Mouse (Mus musculus) adrenal gland, postnatal 4 days (tissue): Measurements from ENCODE around the gene Ccdc102a. TPM values are rescaled to one million over a fixed set of nuclear protein-coding genes. Genes with fewer than 3 reads are reported as not detected.

Experiments
- total RNA-seq, 2 experiments: library from RNA; stranded (reverse); gene quantifications; 2 replicates each; pipeline ENCODE4 v1.2.3; 2021

The Ccdc102a gene
- total RNA-seq, 2 experiments from 2014 or later = 13.3 to 14.0 TPM

Other genes with a start within 250 kb of the Ccdc102a start
- gene Pllp, start 221.8 kb downstream of the Ccdc102a start, total RNA-seq = 1 to 10 TPM; 3.3 to 4.1 TPM
- under 1 TPM; 0.25 to 0.31 TPM for gene Ccl22, start 172.5 kb downstream of the Ccdc102a start, total RNA-seq
- gene Cx3cl1, start 146.1 kb downstream of the Ccdc102a start, total RNA-seq = 10 to 100 TPM; 18.8 to 21.1 TPM
- gene Ccl17, start 107.6 kb downstream of the Ccdc102a start, total RNA-seq = under 1 TPM; 0.87 to 0.90 TPM
- 100 to 1,000 TPM; 128 to 144 TPM for gene Coq9, start 79.8 kb downstream of the Ccdc102a start, total RNA-seq
- 10 to 100 TPM; 84.1 to 89.3 TPM for gene Ciapin1, start 79.7 kb downstream of the Ccdc102a start, total RNA-seq
- gene Polr2c, start 60.6 kb downstream of the Ccdc102a start, total RNA-seq = 10 to 100 TPM; 61.4 to 65.6 TPM
- 10 to 100 TPM; 21.5 to 24.9 TPM for gene Dok4, start 41.8 kb downstream of the Ccdc102a start, total RNA-seq
- under 1 TPM; 0.28 to 0.42 TPM for gene Adgrg5, start 5.6 kb upstream of the Ccdc102a start, total RNA-seq
- 10 to 100 TPM; 38.3 to 62.3 TPM for gene Adgrg1, start 56.7 kb upstream of the Ccdc102a start, total RNA-seq
- 1 to 10 TPM; 6.2 to 7.8 TPM for gene Adgrg3, start 99.6 kb upstream of the Ccdc102a start, total RNA-seq
- not detected for gene Drc7, start 137.0 kb upstream of the Ccdc102a start, total RNA-seq
- gene Katnb1, start 163.1 kb upstream of the Ccdc102a start, total RNA-seq = 10 to 100 TPM; 20.2 to 20.9 TPM